9 mouse cellular contexts compared by ENCODE assay signal in genomic region chr17:83847815-83848214, GRCm38 (mm10). TPM values are rescaled to one million over a fixed set of nuclear protein-coding genes. Genes with fewer than 3 reads are reported as not detected.
DNase-seq lines count a peak whose midpoint lies in the region; ATAC-seq and TF ChIP-seq lines count a peak whose summit lies in the region.
"Had no signal": no experiment of that assay in that cellular context is flagged by ENCODE, and none has a peak within 500 bp of the region (broad histone marks: within the 10 kb centered on the region; RNA-seq: fewer than 3 reads in every experiment).

Gene Haao (minus strand): TSS chr17:83847963.

- H3K36me3 ChIP-seq in hindbrain, postnatal 0 days (ENCODE audit: insufficient read depth, low read length): no peaks in the 10 kb centered on the region
- H3K36me3 ChIP-seq in hindbrain, embryonic 16.5 days (ENCODE audit: control insufficient read depth, insufficient read depth, low read length): no peaks in the 10 kb centered on the region
- H3K36me3 ChIP-seq in liver, postnatal 0 days (replicated peaks; ENCODE audit: insufficient read depth, low read length): 0 out of 2 replicates have a peak, but pooled peaks cover 3% of the 10 kb centered on the region
- H3K36me3 ChIP-seq: hindbrain, embryonic 10.5 days had no signal

- no peak within 1 kb of the TSS for H3K9ac ChIP-seq in hindbrain, postnatal 0 days (replicated peaks; ENCODE audit: low read length)
- no peak within 1 kb of the TSS for H3K9ac ChIP-seq in hindbrain, embryonic 16.5 days (ENCODE audit: low read depth, low read length)
- H3K9ac ChIP-seq in liver, postnatal 0 days (replicated peaks): peak within 1 kb of the TSS; percentile 50

- H3K9me3 ChIP-seq in hindbrain, postnatal 0 days (ENCODE audit: low read length): no peaks in the 10 kb centered on the region
- H3K9me3 ChIP-seq in hindbrain, embryonic 16.5 days (ENCODE audit: control insufficient read depth, low read length): no peaks in the 10 kb centered on the region
- no peaks in the 10 kb centered on the region for H3K9me3 ChIP-seq in liver, postnatal 0 days (ENCODE audit: low read length)
- H3K9me3 ChIP-seq: hindbrain, embryonic 10.5 days had no signal

- WGBS in hindbrain, postnatal 0 days: 74% methylated on average over 3 of the region's 3 CpGs
- WGBS in hindbrain, embryonic 16.5 days: 84% methylated on average over 3 of the region's 3 CpGs
- WGBS in liver, postnatal 0 days (ENCODE audit: insufficient replicate concordance): 46% methylated on average over 3 of the region's 3 CpGs

- 0 out of 2 replicates have a peak within 1 kb of the TSS, but pooled peaks have one; percentile 9 for H3K27ac ChIP-seq in hindbrain, postnatal 0 days
- H3K27ac ChIP-seq in hindbrain, embryonic 16.5 days (ENCODE audit: low read depth, low read length): no peak within 1 kb of the TSS
- H3K27ac ChIP-seq in liver, postnatal 0 days (ENCODE audit: low read depth): peak within 1 kb of the TSS; percentile 88
- H3K27ac ChIP-seq: hindbrain, embryonic 10.5 days had no signal

- H3K4me2 ChIP-seq in hindbrain, postnatal 0 days (ENCODE audit: low read depth, low read length): no peak within 1 kb of the TSS
- H3K4me2 ChIP-seq in hindbrain, embryonic 16.5 days (ENCODE audit: low read length): no peak within 1 kb of the TSS
- H3K4me2 ChIP-seq in liver, postnatal 0 days (ENCODE audit: low read depth, low read length): peak within 1 kb of the TSS; percentile 57

- no peak within 1 kb of the TSS for H3K4me3 ChIP-seq in hindbrain, postnatal 0 days (ENCODE audit: low read length)
- H3K4me3 ChIP-seq in hindbrain, embryonic 16.5 days (ENCODE audit: low read length): no peak within 1 kb of the TSS
- peak within 1 kb of the TSS; percentile 42 for H3K4me3 ChIP-seq in liver, postnatal 0 days (ENCODE audit: low read depth, low read length)
- H3K4me3 ChIP-seq: hindbrain, embryonic 10.5 days had no signal

- no peaks in the 10 kb centered on the region for H3K27me3 ChIP-seq in hindbrain, postnatal 0 days (ENCODE audit: insufficient read depth, low read length)
- H3K27me3 ChIP-seq in hindbrain, embryonic 16.5 days (replicated peaks; ENCODE audit: control insufficient read depth, insufficient read depth, low read length): no peaks in the 10 kb centered on the region; the same call in 1 of the 2 replicates
- no peaks in the 10 kb centered on the region for H3K27me3 ChIP-seq in liver, postnatal 0 days (ENCODE audit: insufficient read depth, low read length)

- no peak for TF ChIP-seq EP300 in liver, postnatal 0 days (IDR thresholded peaks at IDR 0.05; ENCODE audit: low read depth)

- H3K4me1 ChIP-seq in hindbrain, postnatal 0 days (ENCODE audit: insufficient read depth, low read length): no peaks in the 10 kb centered on the region
- peaks cover 8% of the 10 kb centered on the region for H3K4me1 ChIP-seq in hindbrain, embryonic 16.5 days (ENCODE audit: control insufficient read depth, insufficient read depth, low read depth, low read length)
- peaks cover 39% of the 10 kb centered on the region for H3K4me1 ChIP-seq in liver, postnatal 0 days (ENCODE audit: insufficient read depth)

- TF ChIP-seq CTCF in hindbrain, postnatal 0 days (IDR thresholded peaks at IDR 0.05; ENCODE audit: low read depth): no peak
- no peak for TF ChIP-seq CTCF in liver, postnatal 0 days (IDR thresholded peaks at IDR 0.05; ENCODE audit: low read depth)

- ATAC-seq in hindbrain, postnatal 0 days: no peak
- ATAC-seq in hindbrain, embryonic 16.5 days: no peak
- ATAC-seq in liver, postnatal 0 days: no peak

- DNase-seq in hindbrain, postnatal 0 days (ENCODE audit: low spot score): no peak
- peak; percentile 62 for DNase-seq in T-cell, adult 2 months (ENCODE audit: low spot score)
- peak; percentile 44 for DNase-seq in liver, postnatal 0 days
- peak; percentile 89 to 90 for DNase-seq in spleen, postnatal 36 days (ENCODE audit: low spot score in 2 of 2)
- DNase-seq in embryo, embryonic 11 days: no peak
- DNase-seq in urinary bladder, postnatal 4 days (ENCODE audit: low spot score in 2 of 2): no peak
- DNase-seq in testis, postnatal 10 days (ENCODE audit: low spot score): no peak

RNA-seq across cellular contexts. Expression of gene Haao, which starts in this region (rescaled TPM):
- total RNA-seq in hindbrain, postnatal 0 days (2014; rRNA removed): 0.65 and 1.3 TPM in 2 replicates
- 0.28 and 0.76 TPM in 2 replicates for polyA plus RNA-seq in hindbrain, postnatal 0 days (2015; fragmentation: Nextera tagmentation; extraction: Ambion mirVana)
- polyA plus RNA-seq in hindbrain, embryonic 16.5 days (2015; fragmentation: Nextera tagmentation; extraction: Ambion mirVana): 0.15 and 0.51 TPM in 2 replicates
- 93.3 and 104 TPM in 2 replicates for polyA plus RNA-seq in liver, postnatal 0 days (2015; fragmentation: Nextera tagmentation; extraction: Ambion mirVana)

Comparison
In these comparisons a context has a peak if more than half of its experiments do, and no peak if none do; other contexts are left out.
1. RNA of gene Haao (polyA plus RNA-seq): 93.3 to 104 TPM in liver, postnatal 0 days; 0.15 to 0.51 TPM in hindbrain, embryonic 16.5 days and 0.28 to 0.76 TPM in hindbrain, postnatal 0 days; every median in the first group is over 10 times any median in the second.
2. DNase-seq: peak in T-cell, adult 2 months (single experiment), liver, postnatal 0 days (single experiment) and spleen, postnatal 36 days (2 of 2); none in hindbrain, postnatal 0 days (single experiment), embryo, embryonic 11 days (single experiment), urinary bladder, postnatal 4 days (0 of 2) and testis, postnatal 10 days (single experiment).